ENCODE assay signal across 29 mouse cellular contexts in the genomic region with DNA sequence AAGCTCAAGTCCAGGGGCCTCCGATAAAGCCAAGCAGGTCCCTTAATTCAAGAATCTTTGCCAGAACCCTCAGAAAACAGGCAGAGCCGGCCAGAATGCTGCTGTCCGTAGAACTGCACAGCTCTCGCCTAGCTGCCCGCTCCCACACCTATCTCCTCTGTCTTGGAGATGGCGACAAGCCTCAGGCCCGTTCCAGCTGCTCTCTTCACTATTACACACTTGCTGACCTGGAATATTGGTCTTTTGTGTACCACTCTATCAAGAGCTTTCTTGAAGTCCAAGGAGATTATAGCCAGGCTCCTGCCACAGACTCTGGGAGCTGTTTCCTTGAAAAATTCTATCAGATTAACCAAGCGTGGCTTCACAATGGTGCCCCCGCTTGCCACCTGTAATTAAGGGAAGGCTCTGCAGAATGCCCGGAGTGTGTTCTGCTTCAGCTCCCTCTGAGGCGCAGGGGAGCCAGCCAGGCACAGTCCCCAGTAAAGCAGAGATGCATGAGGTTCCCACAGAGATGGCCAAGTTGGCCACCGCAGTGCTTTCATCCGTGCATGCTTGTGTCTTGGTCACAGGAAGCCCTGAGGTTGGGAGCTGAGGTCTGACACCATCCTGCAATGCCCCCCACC.
DNase-seq lines count a peak whose midpoint lies in the region; ATAC-seq and TF ChIP-seq lines count a peak whose summit lies in the region.
"Had no signal": no experiment of that assay in that cellular context is flagged by ENCODE, and none has a peak within 500 bp of the region (broad histone marks: within the 10 kb centered on the region; RNA-seq: fewer than 3 reads in every experiment).

No protein-coding gene starts in this region.

- peak; percentile 4 for DNase-seq in kidney, adult 2 months
- no peak for DNase-seq in kidney, adult 8-10 months
- DNase-seq in Muller cell, postnatal 12 days (ENCODE audit: inconsistent ontology term) = peak; percentile 44
- DNase-seq in embryonic facial prominence, embryonic 11.5 days (ENCODE audit: low spot score) = no peak
- DNase-seq in kidney, postnatal 14 days = peak; percentile 16
- no peak for DNase-seq in gastrocnemius, postnatal 10 days
- DNase-seq in right cerebral cortex, adult 18-20 months = no peak
- DNase-seq: adrenal gland, adult 8-10 months; cerebellum, adult 8-10 months; cerebellum, postnatal 25 days; gastrocnemius, postnatal 25 days; heart, adult 18-20 months; heart, postnatal 36 days; left cerebral cortex, postnatal 4 days; lung, adult 18-20 months; lung, postnatal 10 days; midbrain, embryonic 14.5 days; right cerebral cortex, postnatal 4 days; thymus, adult 18-20 months; thymus, postnatal 25 days had no signal

- H3K9ac ChIP-seq in embryonic facial prominence, embryonic 11.5 days (replicated peaks; ENCODE audit: low read length) = no peak overlapping the region
- H3K9ac ChIP-seq: embryonic facial prominence, embryonic 15.5 days; hindbrain, embryonic 15.5 days; liver, embryonic 12.5 days; neural tube, embryonic 15.5 days had no signal

- H3K4me3 ChIP-seq in kidney, adult 2 months (ENCODE audit: insufficient read depth, low read depth, low read length) = no peak overlapping the region
- H3K4me3 ChIP-seq in embryonic facial prominence, embryonic 11.5 days (ENCODE audit: low read depth, low read length) = no peak overlapping the region
- H3K4me3 ChIP-seq: embryonic facial prominence, embryonic 15.5 days; hindbrain, embryonic 15.5 days; liver, embryonic 12.5 days; neural tube, embryonic 15.5 days had no signal

- H3K27me3 ChIP-seq in kidney, adult 2 months (replicated peaks; ENCODE audit: control insufficient read depth, insufficient read depth, low read length) = no peaks in the 10 kb centered on the region
- H3K27me3 ChIP-seq in embryonic facial prominence, embryonic 11.5 days (ENCODE audit: control insufficient read depth, insufficient read depth, low read length) = no peaks in the 10 kb centered on the region
- H3K27me3 ChIP-seq: embryonic facial prominence, embryonic 15.5 days; hindbrain, embryonic 15.5 days; liver, embryonic 12.5 days; neural tube, embryonic 15.5 days had no signal

- TF ChIP-seq POLR2A in kidney, adult 2 months (IDR thresholded peaks at IDR 0.05; ENCODE audit: low read depth, low read length) = no peak

- no peaks in the 10 kb centered on the region for H3K36me3 ChIP-seq in kidney, adult 2 months (ENCODE audit: control insufficient read depth, insufficient read depth, low read length)
- H3K36me3 ChIP-seq in embryonic facial prominence, embryonic 11.5 days (replicated peaks; ENCODE audit: control insufficient read depth, insufficient read depth, low read depth, low read length) = no peaks in the 10 kb centered on the region
- H3K36me3 ChIP-seq: embryonic facial prominence, embryonic 15.5 days; hindbrain, embryonic 15.5 days; liver, embryonic 12.5 days; neural tube, embryonic 15.5 days had no signal

- no peaks in the 10 kb centered on the region for H3K9me3 ChIP-seq in embryonic facial prominence, embryonic 11.5 days (replicated peaks; ENCODE audit: control insufficient read depth, low read length)
- H3K9me3 ChIP-seq: embryonic facial prominence, embryonic 15.5 days; hindbrain, embryonic 15.5 days; neural tube, embryonic 15.5 days had no signal

- H3K4me1 ChIP-seq in kidney, adult 2 months (ENCODE audit: control insufficient read depth, insufficient read depth, low read length) = no peaks in the 10 kb centered on the region
- no peaks in the 10 kb centered on the region for H3K4me1 ChIP-seq in embryonic facial prominence, embryonic 11.5 days (ENCODE audit: control insufficient read depth, insufficient read depth, low read length)
- H3K4me1 ChIP-seq: liver, embryonic 12.5 days; neural tube, embryonic 15.5 days had no signal

- H3K27ac ChIP-seq in kidney, adult 2 months (ENCODE audit: insufficient read depth, low read depth, low read length) = no peak overlapping the region
- no peak overlapping the region for H3K27ac ChIP-seq in embryonic facial prominence, embryonic 11.5 days (replicated peaks; ENCODE audit: low read depth, low read length)
- H3K27ac ChIP-seq: embryonic facial prominence, embryonic 15.5 days; hindbrain, embryonic 15.5 days; liver, embryonic 12.5 days; macrophage; neural tube, embryonic 15.5 days; stomach, postnatal 0 days had no signal

- ATAC-seq in embryonic facial prominence, embryonic 11.5 days (replicated peaks; ENCODE audit: insufficient number of reproducible peaks, low FRiP score, low TSS enrichment, low read depth) = 0 out of 2 replicates have a peak, but pooled peaks have one; percentile 9
- ATAC-seq: activated CD4-positive, CD25-positive, alpha-beta regulatory T cell, adult 4 months; forebrain, embryonic 14.5 days; liver, embryonic 12.5 days had no signal

- TF ChIP-seq CTCF in kidney, adult 2 months (conservative IDR thresholded peaks at IDR 0.05; ENCODE audit: insufficient read depth, insufficient read length, low read depth, low read length) = no peak

- WGBS in kidney, adult 2 months = 34% methylated on average over 13 of the region's 13 CpGs
- 70% methylated on average over 13 of the region's 13 CpGs for WGBS in embryonic facial prominence, embryonic 11.5 days

- H3K4me2 ChIP-seq in embryonic facial prominence, embryonic 11.5 days (ENCODE audit: low read depth, low read length) = no peak overlapping the region
- H3K4me2 ChIP-seq: embryonic facial prominence, embryonic 15.5 days; heart, embryonic 11.5 days; hindbrain, embryonic 15.5 days; liver, embryonic 12.5 days; neural tube, embryonic 15.5 days had no signal

Comparison
In these comparisons a context has a peak if more than half of its experiments do, and no peak if none do; other contexts are left out.
1. DNase-seq: peak in kidney, adult 2 months (single experiment), Muller cell, postnatal 12 days (single experiment) and kidney, postnatal 14 days (single experiment); none in kidney, adult 8-10 months (0 of 2), embryonic facial prominence, embryonic 11.5 days (single experiment), gastrocnemius, postnatal 10 days (single experiment) and right cerebral cortex, adult 18-20 months (single experiment).